Mouse (Mus musculus): ENCODE results near the gene Capzb. TPM values are rescaled to one million over a fixed set of nuclear protein-coding genes. Genes with fewer than 3 reads are reported as not detected.

Gene Capzb
- total RNA-seq, 4 experiments from 2014 or later: 439 to 500 (median 472) TPM

DNA sequence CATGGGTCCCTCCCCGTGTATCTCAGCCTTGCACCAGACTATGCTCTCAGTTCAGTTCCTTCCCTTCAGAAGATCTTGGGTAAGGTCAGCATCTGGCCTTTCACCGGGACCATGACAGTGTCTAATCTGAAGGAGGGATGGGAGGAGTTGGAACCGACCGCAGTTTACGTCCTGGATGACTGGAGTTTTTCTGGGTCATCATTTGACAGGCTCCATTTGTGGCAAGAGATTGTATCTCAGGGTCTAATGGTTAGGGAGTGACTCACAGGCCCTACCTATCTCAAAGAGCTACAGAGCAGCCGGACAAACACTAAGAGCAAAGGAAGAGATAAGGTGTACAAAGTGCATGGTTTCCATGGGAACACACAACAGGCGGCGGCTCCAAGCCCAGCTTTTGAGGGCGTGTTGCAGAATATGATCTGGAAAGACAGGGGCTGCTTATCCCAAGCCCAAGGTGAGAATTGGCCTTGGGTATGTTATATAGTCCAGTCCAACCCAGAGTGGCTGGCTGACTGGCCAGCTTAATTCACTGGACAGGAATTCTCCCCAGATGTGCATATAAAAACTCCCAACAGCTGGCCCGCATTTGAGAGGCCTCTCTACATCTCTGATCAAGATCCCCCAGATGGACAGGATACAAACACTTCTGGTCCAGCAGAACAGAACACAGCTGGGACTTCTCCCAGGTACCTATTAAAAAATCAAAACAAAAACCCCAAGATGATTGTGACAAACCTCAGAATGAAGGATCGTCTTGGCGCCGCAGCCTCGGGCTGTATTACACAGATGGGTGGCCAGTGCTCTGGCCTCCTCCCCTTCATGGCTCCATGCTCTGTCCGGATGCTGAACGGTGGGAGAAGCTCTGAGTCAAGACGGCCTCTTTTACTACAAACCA is 12.7 kb upstream of the Capzb start:
- no peak for DNase-seq (ENCODE audit: low spot score in 2 of 2)

DNA sequence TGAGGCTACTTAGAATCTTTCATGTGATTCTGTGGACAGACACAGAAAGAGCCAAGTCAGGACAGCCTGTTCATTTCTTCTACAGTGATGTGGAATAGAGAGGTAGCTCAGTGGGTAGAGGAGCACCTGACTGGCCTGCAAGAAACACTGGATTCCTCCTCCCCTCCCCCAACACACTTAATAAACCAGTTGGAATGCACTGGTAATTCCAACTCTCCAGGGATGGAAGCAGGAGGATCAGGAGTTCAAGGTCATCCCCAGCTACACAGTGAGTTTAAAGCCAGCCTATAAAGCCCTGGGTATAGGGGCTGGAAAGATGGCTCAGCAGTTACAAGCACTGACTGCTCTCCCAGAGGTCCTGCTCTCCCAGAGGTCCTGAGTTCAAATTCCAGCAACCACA is 10.2 kb upstream of the Capzb start:
- no peak for DNase-seq (ENCODE audit: low spot score in 2 of 2)

DNA sequence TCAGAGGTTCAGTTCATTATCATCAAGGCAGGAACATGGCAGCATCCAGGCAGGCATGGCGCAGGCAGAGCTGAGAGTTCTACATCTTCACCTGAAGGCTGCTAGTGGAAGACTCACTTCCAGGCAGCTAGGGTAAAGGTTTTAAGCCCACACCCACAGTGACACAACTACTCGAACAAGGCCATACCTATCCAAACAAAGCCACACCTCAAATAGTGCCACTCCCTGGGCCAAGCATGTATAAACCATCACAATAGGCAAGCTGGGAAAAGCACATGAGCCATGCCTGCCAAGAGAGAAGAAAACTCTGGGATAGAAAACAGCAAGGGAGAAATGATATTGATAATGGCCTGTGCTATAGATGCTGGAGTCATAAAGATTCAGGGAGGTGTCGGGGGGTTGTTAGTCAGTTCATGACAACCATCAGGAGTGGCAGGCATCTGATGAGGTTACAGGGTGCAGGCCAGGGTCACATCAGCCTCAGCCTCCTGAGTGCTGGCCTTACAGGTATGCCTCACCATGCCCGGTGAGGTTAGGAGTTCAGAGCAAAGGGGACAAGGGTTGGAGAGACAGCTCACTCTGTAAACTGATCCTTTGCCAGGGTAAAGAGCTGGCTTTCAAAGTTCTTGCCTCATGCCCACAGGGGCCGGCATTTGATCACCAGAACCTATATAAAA is 6.8 kb upstream of the Capzb start:
- DNase-seq (ENCODE audit: low spot score in 2 of 2): no peak

GRCm38 (mm10) chr4:139187930-139188329 is 4.8 kb upstream of the Capzb start:
- no peak for DNase-seq (ENCODE audit: low spot score in 2 of 2)

- no peak for DNase-seq (ENCODE audit: low spot score in 2 of 2)
Observed at GRCm38 (mm10) chr4:139191605-139192498, 847 bp upstream of the Capzb start.

DNA sequence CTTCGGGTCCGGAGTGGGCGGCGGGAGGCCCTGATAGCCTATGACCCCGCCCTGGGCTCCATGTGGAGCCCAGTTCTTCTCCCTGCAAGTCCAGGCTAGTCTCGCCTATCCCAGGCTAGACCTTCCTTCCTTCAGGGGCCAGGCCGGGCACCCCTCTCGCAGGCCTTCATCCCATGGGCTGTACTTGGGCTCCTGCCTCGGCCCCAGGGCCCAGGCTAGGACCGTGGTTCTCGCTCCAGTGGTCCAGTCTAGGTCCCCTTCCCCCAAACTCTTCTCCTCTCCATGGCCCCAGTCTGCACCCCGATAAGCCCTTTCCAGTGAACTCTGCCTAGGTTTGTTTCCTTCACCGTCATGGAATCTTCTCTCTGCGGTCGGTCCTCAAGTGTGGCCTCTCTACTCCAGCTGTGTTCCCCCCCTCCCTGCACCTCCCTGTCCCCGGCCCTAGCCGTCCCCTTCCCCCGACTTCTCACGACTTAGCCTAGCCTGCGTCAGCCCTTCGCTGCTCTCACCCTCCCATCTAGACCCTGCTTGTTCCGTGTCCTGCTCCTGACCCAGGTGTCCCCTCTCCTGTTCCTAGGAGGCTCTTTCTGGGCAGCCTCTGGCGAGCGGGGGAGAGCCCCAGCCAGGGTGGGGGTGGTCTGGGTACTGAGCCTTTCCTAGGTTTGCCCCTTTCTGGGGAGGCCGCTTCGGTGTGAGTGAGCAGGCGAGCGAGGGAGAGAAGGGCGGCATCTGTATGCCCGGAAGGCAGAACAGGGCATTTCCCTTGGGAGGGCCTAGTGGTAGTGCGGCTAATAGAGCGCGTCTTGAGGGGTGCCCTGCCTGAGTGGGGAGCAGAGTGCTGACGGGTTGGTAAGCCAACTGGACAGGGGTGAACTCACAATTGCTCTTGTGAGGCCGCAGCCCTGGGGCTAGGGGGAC is 736 bp downstream of the Capzb start:
- DNase-seq (ENCODE audit: low spot score in 2 of 2): no peak

GRCm38 (mm10) chr4:139195101-139195500 is 2.4 kb downstream of the Capzb start:
- DNase-seq (ENCODE audit: low spot score in 2 of 2): peak in 1 of 2 experiments; percentile 53

GRCm38 (mm10) chr4:139196464-139196863 is 3.8 kb downstream of the Capzb start:
- no peak for DNase-seq (ENCODE audit: low spot score in 2 of 2)

DNA sequence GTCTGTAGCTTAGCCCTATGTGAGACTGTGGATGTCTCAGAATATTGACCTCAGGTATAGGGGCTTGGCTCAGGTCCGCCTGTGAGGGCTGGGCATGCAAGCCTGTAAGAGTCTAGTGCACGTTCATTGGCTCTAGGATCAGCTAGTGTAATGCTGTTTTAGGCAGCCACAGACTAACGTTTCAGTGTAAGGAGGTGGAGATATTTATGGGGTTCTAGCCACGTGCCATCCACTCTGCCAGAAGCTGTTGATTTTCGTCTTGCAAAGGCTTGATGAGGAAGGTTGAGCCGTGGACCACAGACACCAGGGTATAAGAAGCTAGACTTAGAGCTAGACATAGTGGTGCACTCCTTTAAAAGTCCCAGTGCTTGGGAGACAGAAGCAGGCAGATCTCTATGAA is 4.2 kb downstream of the Capzb start:
- DNase-seq (ENCODE audit: low spot score in 2 of 2): no peak

DNA sequence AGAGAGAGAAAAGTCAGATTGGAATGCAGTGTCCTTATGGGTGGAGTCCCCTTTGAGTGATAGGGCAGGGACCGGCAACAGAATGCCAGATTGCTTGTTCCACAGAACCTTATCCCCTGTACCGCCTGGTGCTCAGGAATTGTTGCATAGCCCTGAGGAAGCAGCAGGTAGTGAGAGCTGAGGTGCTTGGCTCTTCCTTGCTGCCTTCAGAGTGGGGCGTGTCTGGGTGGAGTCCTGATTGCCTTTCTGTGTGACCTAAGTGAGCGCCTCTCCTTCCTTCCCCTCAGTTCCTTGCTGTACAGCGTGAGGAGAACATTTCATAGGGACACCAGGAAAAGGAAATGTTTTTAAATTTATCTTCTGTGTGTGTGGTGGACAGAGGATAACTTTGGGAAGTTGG is 4.8 kb downstream of the Capzb start:
- no peak for DNase-seq (ENCODE audit: low spot score in 2 of 2)

DNA sequence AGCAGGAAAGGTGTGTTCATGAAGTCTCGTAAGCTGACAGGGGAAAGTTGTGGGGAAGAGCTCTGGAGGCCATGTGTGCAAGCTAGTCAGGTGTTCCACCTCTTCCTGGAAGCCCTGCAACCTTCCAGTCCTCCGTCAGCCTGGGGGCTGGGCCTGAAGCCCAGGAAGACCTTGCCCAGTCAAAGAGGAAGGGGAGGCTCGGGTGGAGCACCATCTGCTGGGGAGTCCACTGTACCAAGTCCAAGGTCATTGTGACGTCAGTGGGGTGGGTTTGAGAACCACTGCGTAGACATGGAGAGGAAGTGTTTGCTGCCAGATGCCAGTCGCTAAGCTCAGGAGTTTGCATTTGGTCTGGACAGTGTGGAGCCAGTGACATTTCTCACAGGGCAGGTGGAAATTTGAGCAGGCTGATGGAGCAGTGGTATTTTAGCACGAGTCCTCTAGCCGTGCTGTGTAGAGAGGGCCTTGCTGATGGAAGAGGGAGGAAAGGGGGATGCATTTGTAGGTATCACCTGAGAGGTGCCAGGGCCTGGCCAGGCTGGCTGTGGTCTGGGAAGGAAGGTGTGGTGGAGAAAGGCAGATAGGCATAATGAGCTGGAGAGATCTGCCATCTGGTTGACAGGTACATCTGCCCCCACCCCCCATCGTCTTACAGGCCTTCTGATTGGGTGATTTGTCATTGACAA is 5.4 kb downstream of the Capzb start:
- DNase-seq (ENCODE audit: low spot score in 2 of 2): peak in 1 of 2 experiments; percentile 57

DNA sequence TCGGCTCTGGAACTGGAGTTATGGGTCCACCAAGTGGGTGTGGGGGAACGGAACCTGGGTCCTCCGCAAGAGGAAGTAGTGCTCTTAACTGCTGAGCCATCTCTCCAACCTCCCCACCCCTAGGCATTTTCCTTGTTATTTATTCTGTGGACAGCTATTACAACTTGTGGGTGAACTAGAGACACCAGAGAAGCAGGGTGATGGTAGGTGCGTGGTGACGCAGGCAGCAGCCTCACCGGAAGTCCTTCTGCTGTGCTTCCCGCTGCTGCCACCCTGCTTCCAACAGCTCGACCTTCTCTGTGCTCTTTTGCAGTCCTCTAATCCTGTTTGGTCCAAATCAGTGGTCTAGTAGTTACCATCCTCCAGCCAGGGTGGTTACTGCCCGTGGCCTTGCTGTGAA is 6.4 kb downstream of the Capzb start:
- DNase-seq (ENCODE audit: low spot score in 2 of 2): no peak

GRCm38 (mm10) chr4:139199703-139200340 is 7.1 kb downstream of the Capzb start:
- DNase-seq (ENCODE audit: low spot score in 2 of 2): no peak

GRCm38 (mm10) chr4:139200946-139201345 is 8.2 kb downstream of the Capzb start:
- no peak for DNase-seq (ENCODE audit: low spot score in 2 of 2)

GRCm38 (mm10) chr4:139202556-139202955 is 9.9 kb downstream of the Capzb start:
- DNase-seq (ENCODE audit: low spot score in 2 of 2): peak in 1 of 2 experiments; percentile 54

GRCm38 (mm10) chr4:139203381-139203780 is 10.7 kb downstream of the Capzb start:
- DNase-seq (ENCODE audit: low spot score in 2 of 2): no peak

- no peak for DNase-seq (ENCODE audit: low spot score in 2 of 2)
Observed at GRCm38 (mm10) chr4:139205842-139206241, 13.1 kb downstream of the Capzb start.

DNA sequence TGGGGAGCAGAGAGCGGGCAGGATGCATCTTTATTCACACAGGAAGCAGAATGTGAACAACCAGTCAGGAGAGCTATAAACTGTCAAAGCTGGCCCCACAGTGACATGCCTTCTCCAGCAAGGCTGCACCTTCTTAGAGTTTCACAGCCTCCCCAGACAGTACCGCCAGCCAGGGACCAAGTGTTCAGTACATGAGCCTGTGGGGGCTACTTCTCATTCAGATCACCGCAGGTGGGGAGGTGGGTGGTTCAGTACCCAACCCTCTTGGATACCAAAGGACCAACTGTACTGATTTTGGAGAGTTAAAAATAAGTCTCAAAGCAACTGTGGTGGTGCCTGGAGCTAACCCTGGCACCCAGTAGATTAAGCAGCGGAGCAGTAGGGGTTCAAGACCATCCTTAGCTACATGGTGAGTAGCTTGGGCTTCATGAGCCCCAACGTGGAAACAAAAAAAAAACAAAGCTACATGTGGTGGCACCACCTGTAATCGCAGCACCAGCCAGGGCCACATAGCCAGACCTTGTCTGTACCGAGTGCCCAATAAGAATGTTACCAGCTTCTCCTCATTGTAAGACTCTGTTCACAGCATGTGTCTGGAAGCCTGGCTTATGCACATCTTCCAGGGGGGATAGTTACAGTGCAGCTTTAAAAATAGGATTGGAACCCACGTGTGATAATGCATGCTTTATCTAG is 13.8 kb downstream of the Capzb start:
- DNase-seq (ENCODE audit: low spot score in 2 of 2): no peak
